25 mouse cellular contexts compared by ENCODE assay signal in genomic region chr14:53553771-53554170, GRCm38 (mm10).
A peak's percentile ranks its signal among the peaks of the same experiment; 100 is the strongest.
DNase-seq lines count a peak whose midpoint lies in the region; ATAC-seq and TF ChIP-seq lines count a peak whose summit lies in the region.
"Had no signal": no experiment of that assay in that cellular context is flagged by ENCODE, and none has a peak within 500 bp of the region (broad histone marks: within the 10 kb centered on the region; RNA-seq: fewer than 3 reads in every experiment).

No protein-coding gene starts in this region.

- TF ChIP-seq POLR2A in spleen, adult 2 months (IDR thresholded peaks at IDR 0.05; ENCODE audit: low read depth, low read length) = no peak

- H3K4me2 ChIP-seq in liver, embryonic 12.5 days = no peak overlapping the region
- H3K4me2 ChIP-seq: embryonic facial prominence, embryonic 12.5 days; embryonic facial prominence, embryonic 15.5 days; heart, embryonic 12.5 days; heart, embryonic 15.5 days; hindbrain, embryonic 13.5 days had no signal

- H3K27me3 ChIP-seq in spleen, adult 2 months (ENCODE audit: control insufficient read depth, insufficient read depth, low read length) = no peaks in the 10 kb centered on the region
- no peaks in the 10 kb centered on the region for H3K27me3 ChIP-seq in liver, embryonic 12.5 days (replicated peaks)
- H3K27me3 ChIP-seq: embryonic facial prominence, embryonic 12.5 days; embryonic facial prominence, embryonic 15.5 days; heart, embryonic 12.5 days; heart, embryonic 15.5 days; hindbrain, embryonic 13.5 days had no signal

- no peaks in the 10 kb centered on the region for H3K9me3 ChIP-seq in liver, embryonic 12.5 days (replicated peaks)
- H3K9me3 ChIP-seq: embryonic facial prominence, embryonic 12.5 days; embryonic facial prominence, embryonic 15.5 days; heart, embryonic 15.5 days; hindbrain, embryonic 10.5 days; hindbrain, embryonic 13.5 days had no signal

- no peak for DNase-seq in spleen, adult 2 months (ENCODE audit: low read depth in 1 of 2, low spot score in 2 of 2)
- DNase-seq in spleen, postnatal 10 days (ENCODE audit: low spot score in 2 of 2) = no peak
- peak; percentile 48 for DNase-seq in CD4-positive helper T cell, adult 2 months (ENCODE audit: low read depth, low spot score)
- peak; percentile 46 for DNase-seq in T-cell, adult 2 months (ENCODE audit: low spot score)
- DNase-seq in thymus, postnatal 25 days = peak; percentile 46
- DNase-seq: adrenal gland, adult 2 months; adrenal gland, postnatal 14 days; cerebellum, adult 11 months; cerebellum, adult 2 months; cerebellum, adult 9-11 months; cerebellum, postnatal 25 days; gastrocnemius, postnatal 25 days; heart, adult 18-20 months; heart, postnatal 10 days; heart, postnatal 36 days had no signal

- no peak for TF ChIP-seq CTCF in spleen, adult 2 months (IDR thresholded peaks at IDR 0.05; ENCODE audit: extremely low read depth, insufficient read depth, insufficient read length, insufficient replicate concordance)

- H3K4me1 ChIP-seq in spleen, adult 2 months (ENCODE audit: control insufficient read depth, insufficient read depth, insufficient read length) = no peaks in the 10 kb centered on the region
- no peaks in the 10 kb centered on the region for H3K4me1 ChIP-seq in liver, embryonic 12.5 days
- H3K4me1 ChIP-seq: embryonic facial prominence, embryonic 12.5 days; embryonic facial prominence, embryonic 15.5 days; heart, embryonic 12.5 days; heart, embryonic 15.5 days; hindbrain, embryonic 10.5 days; hindbrain, embryonic 13.5 days had no signal

- peak overlapping the region; percentile 57; the same call in 1 of the 2 replicates for H3K27ac ChIP-seq in spleen, adult 2 months (ENCODE audit: insufficient read depth, low read length)
- H3K27ac ChIP-seq in liver, embryonic 12.5 days = no peak overlapping the region
- H3K27ac ChIP-seq: embryonic facial prominence, embryonic 12.5 days; embryonic facial prominence, embryonic 15.5 days; heart, embryonic 15.5 days; hindbrain, embryonic 10.5 days; hindbrain, embryonic 13.5 days had no signal

- no peak overlapping the region for H3K9ac ChIP-seq in liver, embryonic 12.5 days
- H3K9ac ChIP-seq: embryonic facial prominence, embryonic 12.5 days; embryonic facial prominence, embryonic 15.5 days; heart, embryonic 12.5 days; heart, embryonic 15.5 days; hindbrain, embryonic 13.5 days had no signal

- no peaks in the 10 kb centered on the region for H3K36me3 ChIP-seq in spleen, adult 2 months (ENCODE audit: control insufficient read depth, insufficient read depth, low read length)
- no peaks in the 10 kb centered on the region for H3K36me3 ChIP-seq in liver, embryonic 12.5 days
- H3K36me3 ChIP-seq: embryonic facial prominence, embryonic 12.5 days; embryonic facial prominence, embryonic 15.5 days; heart, embryonic 12.5 days; heart, embryonic 15.5 days; hindbrain, embryonic 10.5 days; hindbrain, embryonic 13.5 days had no signal

- no peak overlapping the region for H3K4me3 ChIP-seq in spleen, adult 2 months (ENCODE audit: extremely low read depth, insufficient read depth, insufficient read length)
- H3K4me3 ChIP-seq in liver, embryonic 12.5 days = no peak overlapping the region
- H3K4me3 ChIP-seq: embryonic facial prominence, embryonic 12.5 days; embryonic facial prominence, embryonic 15.5 days; heart, embryonic 12.5 days; heart, embryonic 15.5 days; hindbrain, embryonic 10.5 days; hindbrain, embryonic 13.5 days had no signal

- ATAC-seq in liver, embryonic 12.5 days = no peak
- ATAC-seq in megakaryocyte, adult 5-6 weeks (ENCODE audit: poor library complexity, severe bottlenecking) = no peak
- ATAC-seq: forebrain, embryonic 14.5 days; hindbrain, embryonic 16.5 days had no signal

Comparison
In these comparisons a context has a peak if more than half of its experiments do, and no peak if none do; other contexts are left out.
1. DNase-seq: peak in CD4-positive helper T cell, adult 2 months (single experiment), T-cell, adult 2 months (single experiment) and thymus, postnatal 25 days (single experiment); none in spleen, adult 2 months (0 of 2) and spleen, postnatal 10 days (0 of 2).